Mouse (Mus musculus): Measurements from ENCODE around the gene Plpp2. TPM values are rescaled to one million over a fixed set of nuclear protein-coding genes. Genes with fewer than 3 reads are reported as not detected.

The Plpp2 gene
- polyA plus RNA-seq (2015; fragmentation: Nextera tagmentation; extraction: Ambion mirVana): 141 TPM in 2 replicates

DNA sequence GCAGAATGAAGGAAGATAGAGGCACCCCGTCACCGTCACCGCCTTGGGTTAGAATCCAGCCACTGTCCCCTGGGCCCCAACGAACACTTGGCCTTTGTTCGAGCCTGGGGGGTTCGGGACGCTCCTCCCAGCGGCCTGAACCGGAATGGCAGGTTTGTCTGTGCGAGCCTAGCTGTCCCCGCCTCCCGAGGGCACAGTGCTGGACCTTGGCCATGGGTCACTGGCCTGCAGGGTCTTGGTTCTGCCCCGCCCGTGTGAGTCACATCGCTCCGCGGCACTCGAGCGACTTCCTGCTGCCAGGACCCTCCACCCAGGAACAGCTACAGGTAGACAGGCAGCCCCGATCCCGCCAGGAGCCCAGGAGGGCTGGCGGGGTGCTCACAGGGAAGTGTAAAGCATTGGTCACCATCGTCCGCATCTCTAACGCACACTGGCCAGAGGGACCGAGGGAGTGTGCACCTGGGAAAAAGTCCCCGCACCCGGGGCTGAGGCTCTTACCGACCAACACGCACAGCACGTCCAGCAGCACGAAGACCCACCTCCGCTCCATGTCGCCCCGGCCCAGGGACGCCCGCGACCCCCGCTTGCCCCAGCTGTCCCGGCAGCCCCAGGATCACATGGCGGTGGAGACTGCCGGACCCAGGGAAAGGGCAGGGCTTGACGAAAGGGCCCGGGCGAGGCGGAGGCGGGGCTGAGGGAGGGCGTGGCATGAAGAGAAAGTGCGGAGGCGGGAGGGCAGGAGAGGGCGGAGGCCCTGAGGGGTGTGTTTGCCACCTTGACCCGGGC, at the start of gene Plpp2:
TSS of gene Plpp2 (minus strand) at position 671 of the 786 bp plus-strand sequence.
- Histone ChIP-seq H3K9me3 (ENCODE audit: control insufficient read depth) (no peaks in the 10 kb centered on the region), H3K27ac (ENCODE audit: low read depth, low read length) (peak within 1 kb of the TSS; percentile 98), H3K4me3 (ENCODE audit: low read depth, low read length) (peak within 1 kb of the TSS; percentile 67), H3K27me3 (replicated peaks; ENCODE audit: control insufficient read depth, insufficient read depth, low read length) (no peaks in the 10 kb centered on the region), H3K36me3 (ENCODE audit: control insufficient read depth, insufficient read depth) (peaks cover 15% of the 10 kb centered on the region), H3K4me1 (replicated peaks; ENCODE audit: control insufficient read depth, insufficient read depth, low read length) (no peaks in the 10 kb centered on the region), H3K4me2 (replicated peaks; ENCODE audit: low read depth) (peak within 1 kb of the TSS; percentile 82), H3K9ac (ENCODE audit: low read depth, low read length) (peak within 1 kb of the TSS; percentile 88)
- peak; percentile 79 for TF ChIP-seq CTCF (IDR thresholded peaks at IDR 0.05; ENCODE audit: low read depth)
- peak; percentile 92 for ATAC-seq
- WGBS: under 1% methylated on average over 52 of the region's 52 CpGs

DNA sequence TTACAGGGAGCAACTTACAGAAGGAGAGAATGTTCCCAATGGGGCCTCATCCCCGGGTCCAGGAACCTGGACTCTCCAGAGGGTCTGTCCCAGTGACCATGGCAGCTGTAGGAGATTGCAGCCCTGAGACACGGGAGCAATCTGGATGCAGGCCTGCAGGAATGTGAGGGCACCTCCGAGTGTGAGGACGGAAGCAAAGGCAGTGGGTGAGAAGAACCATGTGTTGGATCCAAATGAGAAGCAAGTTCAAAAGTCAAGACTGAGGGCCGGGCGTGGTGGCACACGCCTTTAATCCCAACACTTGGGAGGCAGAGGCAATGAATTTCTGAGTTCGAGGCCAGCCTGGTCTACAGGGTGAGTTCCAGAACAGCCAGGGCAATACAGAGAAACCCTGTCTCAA, 47.9 kb upstream of the Plpp2 start:
- Histone ChIP-seq H3K27me3 (replicated peaks; ENCODE audit: control insufficient read depth, insufficient read depth, low read length) (no peaks in the 10 kb centered on the region), H3K9ac (ENCODE audit: low read depth, low read length) (no peak overlapping the region), H3K4me2 (replicated peaks; ENCODE audit: low read depth) (no peak overlapping the region), H3K9me3 (ENCODE audit: control insufficient read depth) (no peaks in the 10 kb centered on the region), H3K36me3 (ENCODE audit: control insufficient read depth, insufficient read depth) (no peaks in the 10 kb centered on the region), H3K27ac (ENCODE audit: low read depth, low read length) (no peak overlapping the region), H3K4me3 (ENCODE audit: low read depth, low read length) (no peak overlapping the region), H3K4me1 (replicated peaks; ENCODE audit: control insufficient read depth, insufficient read depth, low read length) (no peaks in the 10 kb centered on the region)
- TF ChIP-seq CTCF (IDR thresholded peaks at IDR 0.05; ENCODE audit: low read depth): no peak
- ATAC-seq: no peak
- 86% methylated on average over 8 of the region's 8 CpGs for WGBS

DNA sequence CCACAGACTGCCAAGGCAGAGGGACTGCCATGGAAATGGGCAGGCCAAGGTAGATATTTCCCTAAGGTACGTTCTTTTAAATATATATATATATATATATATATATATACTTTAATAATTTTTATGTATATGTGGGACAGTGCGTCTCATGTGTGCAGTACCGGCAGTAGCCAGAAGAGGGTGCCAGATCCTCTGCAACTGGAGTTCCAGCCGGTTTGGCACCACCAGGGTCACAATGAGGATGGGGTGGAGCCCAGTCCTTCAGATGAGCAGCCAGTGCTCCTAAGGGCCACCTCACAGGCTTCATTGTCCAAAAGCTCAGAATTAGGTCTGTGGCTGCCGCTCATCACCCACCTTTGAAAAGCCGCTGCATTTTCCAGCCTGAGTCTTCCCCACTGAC, 47.2 kb upstream of the Plpp2 start:
- no peaks in the 10 kb centered on the region for H3K27me3 ChIP-seq (replicated peaks; ENCODE audit: control insufficient read depth, insufficient read depth, low read length)
- no peaks in the 10 kb centered on the region for H3K9me3 ChIP-seq (ENCODE audit: control insufficient read depth)
- peak; percentile 68 for TF ChIP-seq CTCF (IDR thresholded peaks at IDR 0.05; ENCODE audit: low read depth)
- no peak for ATAC-seq
- no peak overlapping the region for H3K4me2 ChIP-seq (replicated peaks; ENCODE audit: low read depth)
- no peaks in the 10 kb centered on the region for H3K36me3 ChIP-seq (ENCODE audit: control insufficient read depth, insufficient read depth)
- H3K4me1 ChIP-seq (replicated peaks; ENCODE audit: control insufficient read depth, insufficient read depth, low read length): no peaks in the 10 kb centered on the region
- H3K27ac ChIP-seq (ENCODE audit: low read depth, low read length): no peak overlapping the region
- H3K4me3 ChIP-seq (ENCODE audit: low read depth, low read length): no peak overlapping the region
- H3K9ac ChIP-seq (ENCODE audit: low read depth, low read length): no peak overlapping the region
- 49% methylated on average over 6 of the region's 6 CpGs for WGBS

DNA sequence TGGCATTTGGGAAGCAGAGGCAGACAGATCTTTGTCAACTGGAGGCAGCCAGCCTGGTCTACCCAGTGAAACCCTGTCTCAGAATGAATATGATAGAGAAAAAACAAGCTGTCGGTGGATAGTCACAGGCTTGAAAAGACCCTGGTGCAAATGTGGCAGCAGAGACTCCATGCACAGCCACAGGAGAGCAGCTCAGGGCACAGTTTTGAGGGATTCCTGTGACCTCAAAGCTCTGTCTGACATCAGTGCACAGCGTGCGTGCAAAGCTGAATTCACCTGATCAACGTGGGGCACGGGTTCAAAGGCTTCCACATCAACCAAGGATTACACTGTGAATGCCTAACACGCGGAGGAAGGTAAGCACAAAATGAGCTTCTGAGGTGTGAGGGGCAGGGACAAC, 46.8 kb upstream of the Plpp2 start:
- Histone ChIP-seq H3K27me3 (replicated peaks; ENCODE audit: control insufficient read depth, insufficient read depth, low read length) (no peaks in the 10 kb centered on the region), H3K27ac (ENCODE audit: low read depth, low read length) (no peak overlapping the region), H3K4me3 (ENCODE audit: low read depth, low read length) (no peak overlapping the region), H3K36me3 (ENCODE audit: control insufficient read depth, insufficient read depth) (no peaks in the 10 kb centered on the region), H3K4me1 (replicated peaks; ENCODE audit: control insufficient read depth, insufficient read depth, low read length) (no peaks in the 10 kb centered on the region), H3K4me2 (replicated peaks; ENCODE audit: low read depth) (no peak overlapping the region), H3K9ac (ENCODE audit: low read depth, low read length) (no peak overlapping the region), H3K9me3 (ENCODE audit: control insufficient read depth) (no peaks in the 10 kb centered on the region)
- ATAC-seq: no peak
- WGBS: 75% methylated on average over 7 of the region's 7 CpGs
- TF ChIP-seq CTCF (IDR thresholded peaks at IDR 0.05; ENCODE audit: low read depth): no peak

DNA sequence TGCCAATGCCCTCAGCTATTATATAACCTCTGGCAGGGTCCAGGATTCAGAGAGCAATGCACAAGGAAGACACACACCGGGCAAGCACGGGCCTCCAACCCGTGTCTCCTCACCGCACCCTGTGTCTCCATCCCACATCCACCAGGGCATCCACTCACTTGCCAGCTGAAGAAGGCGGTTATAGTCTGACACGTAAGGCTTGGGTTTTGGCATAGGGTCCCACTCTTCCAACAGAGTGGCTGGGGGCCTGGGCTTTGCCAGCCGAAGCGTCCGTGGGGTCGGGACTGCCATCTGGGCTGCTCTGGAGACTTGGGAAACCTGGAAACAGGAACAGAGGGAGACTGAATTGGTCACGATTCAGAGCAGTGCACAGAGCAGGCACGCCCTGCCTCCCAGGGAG, 46.2 kb upstream of the Plpp2 start:
- no peak for ATAC-seq
- Histone ChIP-seq H3K4me1 (replicated peaks; ENCODE audit: control insufficient read depth, insufficient read depth, low read length) (no peaks in the 10 kb centered on the region), H3K9ac (ENCODE audit: low read depth, low read length) (no peak overlapping the region), H3K9me3 (ENCODE audit: control insufficient read depth) (no peaks in the 10 kb centered on the region), H3K27me3 (replicated peaks; ENCODE audit: control insufficient read depth, insufficient read depth, low read length) (no peaks in the 10 kb centered on the region), H3K4me3 (ENCODE audit: low read depth, low read length) (no peak overlapping the region), H3K36me3 (ENCODE audit: control insufficient read depth, insufficient read depth) (no peaks in the 10 kb centered on the region), H3K4me2 (replicated peaks; ENCODE audit: low read depth) (no peak overlapping the region), H3K27ac (ENCODE audit: low read depth, low read length) (no peak overlapping the region)
- no peak for TF ChIP-seq CTCF (IDR thresholded peaks at IDR 0.05; ENCODE audit: low read depth)
- WGBS: 78% methylated on average over 12 of the region's 12 CpGs

DNA sequence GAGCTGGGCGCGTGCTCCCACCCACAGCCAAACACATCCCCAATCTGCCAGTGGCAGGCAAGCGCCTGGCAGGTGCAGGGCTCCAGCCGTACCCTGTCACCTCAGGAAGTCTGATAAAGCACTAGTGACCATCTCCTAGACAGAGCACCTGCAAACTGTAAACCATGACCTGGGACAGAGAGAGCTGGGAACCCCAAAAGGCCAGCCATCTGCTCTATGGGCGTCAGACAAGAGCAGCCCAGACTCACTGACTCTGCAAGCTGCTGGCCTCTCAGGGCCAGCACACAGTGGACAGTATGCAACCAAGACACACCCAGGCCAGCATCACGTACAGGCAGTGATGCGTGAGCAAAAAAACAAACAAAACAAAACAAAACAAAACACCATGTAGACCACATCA, 45.3 kb upstream of the Plpp2 start:
- ATAC-seq: no peak
- no peak overlapping the region for H3K4me2 ChIP-seq (replicated peaks; ENCODE audit: low read depth)
- TF ChIP-seq CTCF (IDR thresholded peaks at IDR 0.05; ENCODE audit: low read depth): no peak

More for the DNA sequence above, 45.3 kb upstream of the Plpp2 start:
- Histone ChIP-seq H3K4me3 (ENCODE audit: low read depth, low read length) (no peak overlapping the region), H3K4me1 (replicated peaks; ENCODE audit: control insufficient read depth, insufficient read depth, low read length) (no peaks in the 10 kb centered on the region), H3K9me3 (ENCODE audit: control insufficient read depth) (no peaks in the 10 kb centered on the region), H3K36me3 (ENCODE audit: control insufficient read depth, insufficient read depth) (no peaks in the 10 kb centered on the region), H3K27me3 (replicated peaks; ENCODE audit: control insufficient read depth, insufficient read depth, low read length) (no peaks in the 10 kb centered on the region), H3K9ac (ENCODE audit: low read depth, low read length) (no peak overlapping the region), H3K27ac (ENCODE audit: low read depth, low read length) (no peak overlapping the region)
- 73% methylated on average over 7 of the region's 7 CpGs for whole genome bisulfite sequencing

All from intestine, postnatal 0 days (tissue).